Mouse (Mus musculus) neural tube, embryonic 11.5 days (tissue): ENCODE results near the gene Ino80. TPM values are rescaled to one million over a fixed set of nuclear protein-coding genes. Genes with fewer than 3 reads are reported as not detected.

Source experiments
- ATAC-seq: fragments of 200-750 bp; cut with Nextera tagmentation; 2 replicates; pipeline ENCODE4 v1.8.0; 2017; ENCODE audit warnings: moderate number of reproducible peaks, mild to moderate bottlenecking, moderate TSS enrichment, moderate library complexity; ENCODE audit not compliant: insufficient read depth, low FRiP score, low TSS enrichment
- DNase-seq: peaks from one replicate; pipeline ENCODE4 v3.0.0-alpha.2; 2015; ENCODE audit warnings: low spot score
- H3K27ac ChIP-seq: fragments of 300-500 bp; sonication (generic); 2 replicates; pipeline ENCODE4 v1.5.1; 2014; ENCODE audit warnings: low read depth, mild to moderate bottlenecking, low read length
- H3K27me3 ChIP-seq: fragments of 300-500 bp; sonication (generic); 2 replicates; pipeline ENCODE4 v1.6.1; 2014; ENCODE audit warnings: mild to moderate bottlenecking, low read length, mixed read lengths; ENCODE audit not compliant: control insufficient read depth, insufficient read depth
- H3K36me3 ChIP-seq: fragments of 300-500 bp; sonication (generic); 2 replicates; pipeline ENCODE4 v1.6.1; 2014; ENCODE audit warnings: mild to moderate bottlenecking, low read length, moderate library complexity, mixed read lengths; ENCODE audit not compliant: control insufficient read depth, insufficient read depth
- H3K4me1 ChIP-seq: fragments of 300-500 bp; sonication (generic); 2 replicates; pipeline ENCODE4 v1.6.1; 2014; ENCODE audit warnings: low read length, mixed read lengths; ENCODE audit not compliant: control insufficient read depth, insufficient read depth
- H3K4me2 ChIP-seq: fragments of 300-500 bp; sonication (generic); 2 replicates; pipeline ENCODE4 v1.6.1; 2014; ENCODE audit warnings: low read depth, mild to moderate bottlenecking, moderate library complexity
- H3K4me3 ChIP-seq: fragments of 300-500 bp; sonication (generic); 2 replicates; pipeline ENCODE4 v1.5.1; 2014; ENCODE audit warnings: low read depth, low read length
- H3K9ac ChIP-seq: fragments of 300-500 bp; sonication (generic); 2 replicates; pipeline ENCODE4 v1.6.1; 2014; ENCODE audit warnings: mild to moderate bottlenecking, low read length
- H3K9me3 ChIP-seq: fragments of 300-500 bp; sonication (generic); 2 replicates; pipeline ENCODE4 v1.6.1; 2016; ENCODE audit warnings: low read length; ENCODE audit not compliant: control insufficient read depth
- WGBS: fragments of 180-500 bp; shearing (Covaris S2); extraction: QIAGEN DNeasy Blood & Tissue Kit; methylation state at CpG from one replicate; pipeline ENCODE4 v1.1.7; 2014; 5-methylcytosine and 5-hydroxymethylcytosine counted together
- polyA plus RNA-seq: library from polyadenylated mRNA; unstranded; fragments of >200 nt; fragmentation: Nextera tagmentation; extraction: Ambion mirVana; gene quantifications from 2 replicates; pipeline ENCODE4 v1.2.1, GENCODE M21; 2014

Gene Ino80
- polyA plus RNA-seq, 1 experiment from 2014 or later, result 4.5 TPM

- Histone ChIP-seq H3K9me3 (no peaks in the 10 kb centered on the region), H3K4me3 (no peak overlapping the region), H3K36me3 (peaks cover 3% of the 10 kb centered on the region; the same call in 1 of the 2 replicates), H3K9ac (no peak overlapping the region), H3K27me3 (no peaks in the 10 kb centered on the region), H3K4me1 (no peaks in the 10 kb centered on the region), H3K27ac (no peak overlapping the region), H3K4me2 (no peak overlapping the region)
- DNase-seq (no peak), ATAC-seq (no peak)
- WGBS, result 86% methylated on average over 5 of the region's 5 CpGs
Measured at GRCm38 (mm10) chr2:119411016-119411415, 66.5 kb downstream of the Ino80 start.

DNA sequence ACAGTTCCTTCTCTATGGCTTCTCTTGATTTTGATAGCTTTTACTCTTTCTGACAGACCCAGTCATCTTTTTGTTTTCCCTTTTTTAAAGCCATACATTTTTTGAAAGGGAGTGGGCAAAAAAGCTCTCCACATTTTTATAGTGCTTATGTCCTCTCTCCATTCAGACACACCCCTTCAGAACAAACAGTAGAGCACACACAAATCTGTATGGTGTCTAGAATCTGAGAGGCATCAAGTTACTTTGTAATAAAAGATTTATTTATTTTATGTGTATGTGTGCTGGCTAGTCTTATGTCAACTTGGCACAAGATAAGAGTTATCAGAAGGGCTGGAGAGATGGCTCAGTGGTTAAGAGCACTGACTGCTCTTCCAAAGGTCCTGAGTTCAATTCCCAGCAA is 68.8 kb downstream of the Ino80 start:
- Histone ChIP-seq H3K4me3 (no peak overlapping the region), H3K4me1 (no peaks in the 10 kb centered on the region), H3K36me3 (peaks cover 6% of the 10 kb centered on the region; the same call in 1 of the 2 replicates), H3K4me2 (no peak overlapping the region), H3K27me3 (no peaks in the 10 kb centered on the region), H3K27ac (no peak overlapping the region), H3K9ac (no peak overlapping the region), H3K9me3 (no peaks in the 10 kb centered on the region)
- ATAC-seq (no peak), DNase-seq (no peak)

- DNase-seq, result no peak
- H3K9ac ChIP-seq, result no peak overlapping the region
- 0 out of 2 replicates have a peak, but pooled peaks cover 6% of the 10 kb centered on the region for H3K36me3 ChIP-seq
- no peaks in the 10 kb centered on the region for H3K27me3 ChIP-seq
- ATAC-seq, result no peak
- H3K4me3 ChIP-seq, result no peak overlapping the region
- H3K27ac ChIP-seq, result no peak overlapping the region
- no peaks in the 10 kb centered on the region for H3K9me3 ChIP-seq
- no peak overlapping the region for H3K4me2 ChIP-seq
- WGBS, result 84% methylated on average over 8 of the region's 8 CpGs
- no peaks in the 10 kb centered on the region for H3K4me1 ChIP-seq
Measured at GRCm38 (mm10) chr2:119408278-119408677, 69.2 kb downstream of the Ino80 start.

DNA sequence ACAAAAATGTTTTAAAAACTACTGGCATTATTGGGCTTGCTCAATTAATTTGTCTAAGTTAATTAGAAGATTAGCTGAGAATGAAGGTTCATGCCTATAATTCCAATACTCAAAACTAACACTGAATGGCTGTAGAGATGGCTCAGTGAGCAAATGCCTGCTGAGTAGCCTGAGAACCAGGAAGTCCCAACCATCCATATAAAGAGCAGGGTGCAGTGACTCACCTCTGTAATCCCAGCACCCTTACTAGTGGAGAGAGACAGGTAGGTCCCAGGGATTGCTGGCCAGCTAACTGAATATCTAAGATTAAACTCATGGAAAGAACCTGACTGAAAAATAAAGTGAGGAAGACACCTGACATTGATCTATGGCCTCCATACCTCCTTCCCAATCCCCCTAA is 78.2 kb downstream of the Ino80 start:
- no peak overlapping the region for H3K4me2 ChIP-seq
- H3K4me3 ChIP-seq, result no peak overlapping the region
- H3K36me3 ChIP-seq, result peaks cover 6% of the 10 kb centered on the region
- H3K4me1 ChIP-seq, result no peaks in the 10 kb centered on the region
- H3K9me3 ChIP-seq, result no peaks in the 10 kb centered on the region
- ATAC-seq (no peak), DNase-seq (no peak)
- H3K27me3 ChIP-seq, result no peaks in the 10 kb centered on the region
- H3K27ac ChIP-seq, result no peak overlapping the region
- no peak overlapping the region for H3K9ac ChIP-seq

- H3K27ac ChIP-seq, result no peak overlapping the region
- H3K4me2 ChIP-seq, result no peak overlapping the region
- no peak overlapping the region for H3K9ac ChIP-seq
- no peak overlapping the region for H3K4me3 ChIP-seq
- H3K4me1 ChIP-seq, result no peaks in the 10 kb centered on the region
- WGBS, result 95% methylated on average over 1 of the region's 1 CpGs
- DNase-seq (no peak), ATAC-seq (no peak)
- H3K36me3 ChIP-seq, result peaks cover 6% of the 10 kb centered on the region
- no peaks in the 10 kb centered on the region for H3K27me3 ChIP-seq
- no peaks in the 10 kb centered on the region for H3K9me3 ChIP-seq
Measured at GRCm38 (mm10) chr2:119398665-119399064, 78.8 kb downstream of the Ino80 start.

- Histone ChIP-seq H3K36me3 (peaks cover 6% of the 10 kb centered on the region), H3K27me3 (no peaks in the 10 kb centered on the region), H3K9me3 (no peaks in the 10 kb centered on the region), H3K27ac (no peak overlapping the region), H3K4me1 (no peaks in the 10 kb centered on the region), H3K9ac (no peak overlapping the region), H3K4me2 (no peak overlapping the region), H3K4me3 (no peak overlapping the region)
- no peak for ATAC-seq
- 92% methylated on average over 5 of the region's 5 CpGs for WGBS
- no peak for DNase-seq
Measured at GRCm38 (mm10) chr2:119398252-119398651, 79.2 kb downstream of the Ino80 start.

- Histone ChIP-seq H3K36me3 (no peaks in the 10 kb centered on the region), H3K4me2 (no peak overlapping the region), H3K9ac (no peak overlapping the region), H3K4me3 (no peak overlapping the region), H3K4me1 (no peaks in the 10 kb centered on the region), H3K27ac (no peak overlapping the region), H3K27me3 (no peaks in the 10 kb centered on the region), H3K9me3 (no peaks in the 10 kb centered on the region)
- no peak for ATAC-seq
- DNase-seq, result no peak
- WGBS, result 93% methylated on average over 4 of the region's 4 CpGs
Measured at GRCm38 (mm10) chr2:119389992-119390391, 87.5 kb downstream of the Ino80 start.

- DNase-seq (no peak), ATAC-seq (no peak)
- H3K9ac ChIP-seq, result no peak overlapping the region
- no peak overlapping the region for H3K4me3 ChIP-seq
- H3K4me1 ChIP-seq, result no peaks in the 10 kb centered on the region
- no peaks in the 10 kb centered on the region for H3K27me3 ChIP-seq
- no peak overlapping the region for H3K4me2 ChIP-seq
- no peak overlapping the region for H3K27ac ChIP-seq
- no peaks in the 10 kb centered on the region for H3K9me3 ChIP-seq
- no peaks in the 10 kb centered on the region for H3K36me3 ChIP-seq
- WGBS, result 100% methylated on average over 1 of the region's 1 CpGs
Measured at GRCm38 (mm10) chr2:119388266-119388665, 89.2 kb downstream of the Ino80 start.

DNA sequence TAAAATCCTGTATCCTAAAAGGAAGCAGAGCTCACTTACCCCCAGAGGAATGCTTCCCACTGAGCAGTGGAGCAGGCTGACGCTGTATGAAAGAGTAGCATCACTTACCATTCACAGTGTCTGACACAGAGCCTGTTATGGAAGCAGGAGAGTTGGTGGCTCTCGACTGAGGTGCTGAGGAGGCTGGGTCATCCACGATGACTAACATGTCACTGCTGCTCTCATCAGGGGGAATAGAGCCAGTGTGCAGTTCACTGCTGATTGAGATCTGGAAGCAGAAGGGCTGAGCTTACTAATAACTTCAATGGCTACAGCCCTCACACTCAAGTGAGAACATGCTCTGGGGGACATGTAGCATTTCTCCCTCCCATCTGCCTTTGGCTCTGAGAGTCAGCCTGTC is 98.0 kb downstream of the Ino80 start:
- Histone ChIP-seq H3K27ac (no peak overlapping the region), H3K9me3 (no peaks in the 10 kb centered on the region), H3K9ac (no peak overlapping the region), H3K4me2 (no peak overlapping the region), H3K4me3 (no peak overlapping the region), H3K36me3 (peaks cover 16% of the 10 kb centered on the region), H3K4me1 (no peaks in the 10 kb centered on the region), H3K27me3 (no peaks in the 10 kb centered on the region)
- DNase-seq (no peak), ATAC-seq (no peak)
- WGBS, result 93% methylated on average over 3 of the region's 3 CpGs
